Mouse (Mus musculus) E14TG2a.4 (cell line): ENCODE data around the gene Chic2.

ENCODE experiments used
- H3K27me3 ChIP-seq: 2 replicates; pipeline ENCODE4 v1.6.1; 2014; ENCODE audit warnings: low read length, control low read depth; ENCODE audit not compliant: insufficient read depth
- H3K36me3 ChIP-seq: 2 replicates; pipeline ENCODE4 v1.6.1; 2014; ENCODE audit warnings: low read length, control low read depth; ENCODE audit not compliant: insufficient read depth
- H3K4me1 ChIP-seq: replicated peaks from 2 replicates; pipeline ENCODE4 v1.6.1; 2014; ENCODE audit warnings: low read depth, low read length, control low read depth
- H3K4me3 ChIP-seq: replicated peaks from 2 replicates; pipeline ENCODE4 v1.5.1; 2014; ENCODE audit warnings: mild to moderate bottlenecking, low read length
- H3K9me3 ChIP-seq: 2 replicates; pipeline ENCODE4 v1.6.1; 2014; ENCODE audit warnings: low read length, control low read depth
- CTCF ChIP-seq: conservative IDR thresholded peaks from 2 replicates; pipeline ENCODE4 v1.5.1; 2014; ENCODE audit warnings: low read length
- NANOG ChIP-seq: IDR thresholded peaks from 2 replicates; pipeline ENCODE4 v1.6.1; 2014; ENCODE audit warnings: borderline replicate concordance, low read length, mixed read lengths
- POU5F1 ChIP-seq: IDR thresholded peaks from 2 replicates; pipeline ENCODE4 v1.6.1; 2014; ENCODE audit warnings: low read length, borderline replicate concordance

Gene Chic2

DNA sequence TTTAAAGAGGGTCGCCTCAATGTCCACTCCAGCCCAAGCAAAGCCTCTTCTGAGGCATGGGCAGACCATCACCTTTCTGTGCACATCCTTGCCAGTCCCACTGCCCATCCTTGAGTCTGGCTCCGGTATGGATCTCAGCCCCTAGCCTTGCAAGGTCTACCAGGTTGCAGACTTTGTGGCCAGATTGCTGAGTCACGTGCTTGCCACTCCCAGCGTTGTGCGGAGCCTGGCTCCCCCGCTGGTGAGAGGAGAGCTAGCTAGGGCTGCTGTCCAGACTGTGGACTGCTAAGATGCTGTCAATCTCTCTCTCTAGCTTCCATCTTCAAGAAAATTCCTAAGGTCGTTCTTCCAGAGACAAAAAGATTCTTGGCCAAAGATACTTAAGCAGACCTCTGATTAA, 35.0 kb upstream of the Chic2 start:
- Histone ChIP-seq H3K36me3 (no peaks in the 10 kb centered on the region), H3K9me3 (no peaks in the 10 kb centered on the region), H3K4me3 (no peak overlapping the region), H3K27me3 (peaks cover 96% of the 10 kb centered on the region), H3K4me1 (peaks cover 73% of the 10 kb centered on the region)
- TF ChIP-seq CTCF (no peak), POU5F1 (no peak), NANOG (no peak)

DNA sequence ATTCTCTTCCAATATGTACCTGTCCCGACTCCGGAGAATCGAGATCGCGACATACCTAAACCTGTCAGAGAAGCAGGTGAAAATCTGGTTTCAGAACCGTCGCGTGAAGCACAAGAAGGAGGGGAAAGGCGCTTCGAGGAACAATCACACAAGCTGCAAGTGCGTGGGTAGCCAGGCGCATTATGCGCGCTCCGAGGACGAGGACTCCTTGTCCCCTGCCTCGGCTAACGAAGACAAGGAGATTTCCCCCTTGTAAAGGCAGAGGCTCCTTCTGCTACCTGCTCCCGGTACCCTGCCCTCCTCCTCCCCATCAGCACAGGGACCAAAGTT, 32.4 kb upstream of the Chic2 start:
- no peak overlapping the region for H3K4me3 ChIP-seq
- peaks cover 55% of the 10 kb centered on the region for H3K4me1 ChIP-seq
- H3K27me3 ChIP-seq = peaks cover 97% of the 10 kb centered on the region
- H3K9me3 ChIP-seq = no peaks in the 10 kb centered on the region
- H3K36me3 ChIP-seq = no peaks in the 10 kb centered on the region
- TF ChIP-seq NANOG = no peak
- TF ChIP-seq CTCF = no peak
- no peak for TF ChIP-seq POU5F1

DNA sequence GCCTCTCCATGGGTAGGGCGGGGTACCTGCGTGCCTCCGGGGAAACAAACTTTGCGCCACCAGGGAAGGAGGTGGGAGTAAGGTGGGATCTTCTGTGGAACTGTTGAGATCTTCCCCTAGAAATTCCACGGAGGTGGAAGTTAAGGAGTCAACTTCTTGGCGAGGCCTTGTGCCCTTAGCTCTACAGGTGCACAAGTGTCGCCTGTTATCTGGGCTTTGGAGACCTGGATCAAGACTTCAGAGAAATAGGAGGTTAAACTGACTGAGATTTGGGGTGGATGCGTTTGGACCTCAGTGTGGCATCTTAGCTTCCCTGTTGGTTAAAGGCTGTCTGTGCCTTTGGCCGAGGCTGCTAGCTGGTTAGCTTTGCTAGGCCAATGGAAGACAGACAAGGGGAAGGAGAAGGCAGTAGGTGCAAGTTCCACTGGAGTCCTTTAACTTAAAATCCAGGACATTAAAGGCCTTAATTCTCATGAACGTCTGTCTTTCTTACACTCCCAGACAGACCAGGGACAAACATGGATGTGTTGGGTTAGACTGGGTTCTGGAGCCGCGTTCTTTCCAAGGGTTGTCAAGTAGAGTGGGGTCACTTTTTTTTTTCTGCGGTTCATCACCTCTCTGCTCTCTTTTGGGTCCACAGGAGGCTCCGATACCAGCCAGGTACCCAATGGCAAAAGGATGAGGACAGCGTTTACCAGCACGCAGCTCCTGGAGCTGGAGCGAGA, 31.9 kb upstream of the Chic2 start:
- Histone ChIP-seq H3K9me3 (no peaks in the 10 kb centered on the region), H3K4me3 (peak overlapping the region; percentile 66), H3K27me3 (peaks cover 99% of the 10 kb centered on the region), H3K4me1 (peaks cover 55% of the 10 kb centered on the region), H3K36me3 (no peaks in the 10 kb centered on the region)
- no peak for TF ChIP-seq POU5F1
- TF ChIP-seq CTCF = no peak
- TF ChIP-seq NANOG = no peak

DNA sequence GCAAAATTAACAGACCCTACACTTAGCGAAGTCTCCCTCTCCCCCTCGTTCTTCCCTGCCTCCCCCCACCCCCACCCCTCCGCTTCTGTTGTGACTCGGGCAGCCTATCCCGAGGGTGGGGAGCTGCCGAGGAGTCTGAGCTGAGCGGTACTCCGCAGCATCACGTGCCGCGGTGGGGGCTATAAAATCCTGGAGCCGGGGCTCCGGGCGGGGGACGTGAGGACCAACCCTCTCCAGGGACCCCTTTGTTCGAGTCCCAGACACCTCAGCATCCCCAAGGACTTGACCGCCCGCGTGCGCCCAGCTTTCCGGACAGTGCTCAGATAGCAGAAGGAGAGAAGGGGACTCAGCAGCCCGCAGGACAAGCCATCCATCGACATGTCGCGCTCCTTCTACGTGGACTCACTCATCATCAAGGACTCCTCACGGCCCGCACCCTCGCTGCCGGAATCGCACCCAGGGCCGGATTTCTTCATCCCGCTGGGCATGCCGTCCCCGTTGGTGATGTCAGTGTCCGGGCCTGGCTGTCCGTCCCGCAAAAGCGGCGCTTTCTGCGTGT, 30.9 kb upstream of the Chic2 start, which contains the start of gene Gsx2:
Gene Gsx2 (plus strand): TSS at position 219 of the 559 bp plus-strand sequence.
- no peaks in the 10 kb centered on the region for H3K36me3 ChIP-seq
- H3K4me3 ChIP-seq = peak within 1 kb of the TSS; percentile 66
- H3K27me3 ChIP-seq = peaks cover 96% of the 10 kb centered on the region
- peaks cover 54% of the 10 kb centered on the region for H3K4me1 ChIP-seq
- no peaks in the 10 kb centered on the region for H3K9me3 ChIP-seq
- TF ChIP-seq NANOG (no peak), CTCF (no peak), POU5F1 (no peak)

DNA sequence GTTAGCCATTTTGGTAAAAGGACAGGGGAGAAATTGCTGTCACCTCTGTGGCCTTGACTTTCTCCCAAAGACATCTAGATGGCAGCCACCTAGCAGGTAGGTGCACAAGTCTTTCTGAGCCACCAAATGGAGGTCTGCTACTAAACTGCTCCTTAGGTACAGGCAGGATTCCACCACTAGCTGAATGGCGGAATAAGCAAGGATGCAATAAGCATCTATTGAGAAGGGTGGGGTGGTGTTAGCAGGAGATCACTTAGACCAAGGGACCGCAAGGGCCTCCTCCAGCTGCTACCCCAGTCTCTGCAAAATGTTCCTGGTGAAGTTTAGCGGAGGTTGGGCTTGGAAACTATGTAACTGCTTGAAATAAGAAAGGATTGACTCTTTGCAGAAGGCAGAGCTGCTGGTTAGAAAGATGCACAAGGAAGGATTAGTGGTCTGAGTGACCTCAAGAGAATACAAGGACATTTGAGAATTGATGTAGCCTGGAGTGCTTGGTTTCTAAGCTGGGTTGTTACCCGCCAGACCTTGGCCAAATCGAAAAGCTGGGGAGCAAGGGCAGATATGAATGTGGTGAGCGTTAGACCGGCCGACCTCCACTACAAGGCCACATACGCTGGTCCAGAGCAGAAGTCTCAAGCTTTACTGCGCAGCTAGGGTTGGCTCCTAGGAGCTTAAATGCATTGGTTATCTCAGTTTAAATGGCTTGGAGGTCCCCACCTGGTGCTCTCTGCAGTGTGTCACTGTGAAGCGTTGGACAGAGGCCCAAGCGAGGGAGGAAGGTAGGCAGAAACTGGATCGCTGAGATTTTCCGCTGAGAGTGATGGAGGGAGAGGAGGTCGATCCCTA, 30.2 kb upstream of the Chic2 start:
- peaks cover 95% of the 10 kb centered on the region for H3K27me3 ChIP-seq
- TF ChIP-seq POU5F1 (no peak), NANOG (no peak), CTCF (no peak)
- no peaks in the 10 kb centered on the region for H3K36me3 ChIP-seq

DNA sequence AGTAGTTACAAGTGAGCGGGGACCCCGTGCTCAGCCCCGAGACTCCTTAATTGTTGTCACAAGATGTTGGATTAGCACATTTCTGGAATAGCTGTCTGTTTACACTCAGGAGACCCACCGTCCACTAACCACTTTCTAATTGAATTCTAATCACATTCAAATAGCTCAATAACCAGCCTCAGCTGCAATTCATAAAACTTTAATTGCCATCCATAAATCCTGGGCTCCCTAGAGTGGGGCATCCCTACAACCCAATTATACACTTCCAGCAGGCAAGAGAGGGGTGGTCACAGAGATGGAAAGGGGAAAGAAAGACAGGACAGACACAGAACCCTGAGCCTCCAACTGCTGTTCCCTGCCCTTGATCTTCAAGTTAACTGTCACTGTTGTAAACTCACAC, 29.6 kb upstream of the Chic2 start:
- TF ChIP-seq CTCF (no peak), POU5F1 (no peak), NANOG (no peak)
- no peaks in the 10 kb centered on the region for H3K9me3 ChIP-seq
- H3K4me3 ChIP-seq = no peak overlapping the region
- peaks cover 58% of the 10 kb centered on the region for H3K4me1 ChIP-seq
- no peaks in the 10 kb centered on the region for H3K36me3 ChIP-seq
- peaks cover 94% of the 10 kb centered on the region for H3K27me3 ChIP-seq

More for the DNA sequence above, 30.2 kb upstream of the Chic2 start:
- Histone ChIP-seq H3K9me3 (no peaks in the 10 kb centered on the region), H3K4me1 (peaks cover 58% of the 10 kb centered on the region), H3K4me3 (peak overlapping the region; percentile 66; the same call in 1 of the 2 replicates)

DNA sequence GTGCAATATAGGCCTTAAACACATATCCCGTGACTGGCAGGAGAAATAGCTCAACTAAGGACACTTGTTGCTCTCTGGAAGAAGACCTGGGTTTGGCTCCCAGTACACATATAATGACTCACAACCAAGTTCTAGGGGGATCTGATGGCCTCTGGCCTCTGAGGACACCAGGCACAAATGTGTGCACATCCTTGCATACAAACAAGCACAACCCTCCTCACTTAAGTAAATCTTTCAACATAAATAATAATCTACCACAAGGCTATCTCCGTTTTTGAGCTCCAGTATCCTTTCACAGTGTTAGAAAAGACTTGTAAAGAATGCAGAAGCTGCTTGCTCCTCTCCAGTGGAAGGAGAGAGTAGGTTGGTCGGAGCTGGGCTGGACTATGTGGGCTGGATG, 29.1 kb upstream of the Chic2 start:
- peaks cover 94% of the 10 kb centered on the region for H3K27me3 ChIP-seq
- H3K4me1 ChIP-seq = peaks cover 59% of the 10 kb centered on the region
- H3K4me3 ChIP-seq = no peak overlapping the region
- no peaks in the 10 kb centered on the region for H3K36me3 ChIP-seq
- no peaks in the 10 kb centered on the region for H3K9me3 ChIP-seq
- TF ChIP-seq POU5F1 = no peak
- TF ChIP-seq CTCF = no peak
- no peak for TF ChIP-seq NANOG

DNA sequence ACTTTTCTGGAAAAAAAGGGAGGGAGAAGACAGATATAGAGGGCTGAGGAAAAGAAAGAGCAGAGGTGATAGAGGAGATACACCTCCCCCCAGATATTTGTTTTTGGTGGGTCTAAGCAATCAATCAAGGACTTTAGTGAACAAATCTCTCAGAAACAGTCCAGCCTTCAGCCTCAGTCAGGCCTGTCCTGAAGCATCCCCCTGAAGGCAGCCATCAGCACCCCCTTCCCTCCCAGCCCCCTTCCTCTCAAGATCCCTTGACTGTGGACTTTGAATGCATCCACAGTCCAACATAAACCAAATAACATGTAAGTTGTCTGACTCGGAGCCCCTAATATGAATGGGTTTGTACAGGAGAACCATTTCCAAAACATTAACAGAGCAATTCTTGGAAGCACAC, 28.6 kb upstream of the Chic2 start:
- no peak for TF ChIP-seq CTCF
- Histone ChIP-seq H3K4me3 (no peak overlapping the region), H3K27me3 (peaks cover 94% of the 10 kb centered on the region), H3K36me3 (no peaks in the 10 kb centered on the region), H3K4me1 (peaks cover 63% of the 10 kb centered on the region), H3K9me3 (no peaks in the 10 kb centered on the region)
